Mouse (Mus musculus) hindbrain, embryonic 11.5 days (tissue): ENCODE results near the gene Gm20388. TPM values are rescaled to one million over a fixed set of nuclear protein-coding genes. Genes with fewer than 3 reads are reported as not detected.

Source experiments
- ATAC-seq: fragments of 200-750 bp; cut with Nextera tagmentation; 2 replicates; pipeline ENCODE4 v1.8.0; 2017; ENCODE audit warnings: mild to moderate bottlenecking, moderate TSS enrichment, moderate library complexity; ENCODE audit not compliant: low FRiP score
- DNase-seq: peaks from one replicate; pipeline ENCODE4 v3.0.0-alpha.2; 2015; ENCODE audit warnings: low spot score
- H3K27ac ChIP-seq: fragments of 300-500 bp; sonication (generic); 2 replicates; pipeline ENCODE4 v1.5.1; 2014; ENCODE audit warnings: mild to moderate bottlenecking, low read depth, low read length
- H3K27me3 ChIP-seq: fragments of 300-500 bp; sonication (generic); 2 replicates; pipeline ENCODE4 v1.6.1; 2014; ENCODE audit warnings: mild to moderate bottlenecking, low read length, moderate library complexity, mixed read lengths; ENCODE audit not compliant: control insufficient read depth, insufficient read depth
- H3K36me3 ChIP-seq: fragments of 300-500 bp; sonication (generic); 2 replicates; pipeline ENCODE4 v1.6.1; 2014; ENCODE audit warnings: mild to moderate bottlenecking, low read length, moderate library complexity, mixed read lengths; ENCODE audit not compliant: control insufficient read depth, insufficient read depth
- H3K4me1 ChIP-seq: fragments of 300-500 bp; sonication (generic); replicated peaks from 2 replicates; pipeline ENCODE4 v1.6.1; 2014; ENCODE audit warnings: low read length, mixed read lengths; ENCODE audit not compliant: control insufficient read depth, insufficient read depth
- H3K4me2 ChIP-seq: fragments of 300-500 bp; sonication (generic); replicated peaks from 2 replicates; pipeline ENCODE4 v1.6.1; 2014; ENCODE audit warnings: mild to moderate bottlenecking, low read depth, low read length
- H3K4me3 ChIP-seq: fragments of 300-500 bp; sonication (generic); 2 replicates; pipeline ENCODE4 v1.5.1; 2014; ENCODE audit warnings: low read depth, low read length
- H3K9ac ChIP-seq: fragments of 300-500 bp; sonication (generic); 2 replicates; pipeline ENCODE4 v1.6.1; 2014; ENCODE audit warnings: low read depth, low read length
- H3K9me3 ChIP-seq: fragments of 300-500 bp; sonication (generic); 2 replicates; pipeline ENCODE4 v1.6.1; 2016; ENCODE audit warnings: low read length; ENCODE audit not compliant: control insufficient read depth
- WGBS: fragments of 180-500 bp; shearing (Covaris S2); extraction: QIAGEN DNeasy Blood & Tissue Kit; methylation state at CpG from one replicate; pipeline ENCODE4 v1.1.7; 2014; 5-methylcytosine and 5-hydroxymethylcytosine counted together
- polyA plus RNA-seq: library from polyadenylated mRNA; unstranded; fragments of >200 nt; fragmentation: Nextera tagmentation; extraction: Ambion mirVana; gene quantifications from 2 replicates; pipeline ENCODE4 v1.2.1, GENCODE M21; 2014

Gm20388 gene
- polyA plus RNA-seq, 1 experiment from 2014 or later: 11.8 TPM

DNA sequence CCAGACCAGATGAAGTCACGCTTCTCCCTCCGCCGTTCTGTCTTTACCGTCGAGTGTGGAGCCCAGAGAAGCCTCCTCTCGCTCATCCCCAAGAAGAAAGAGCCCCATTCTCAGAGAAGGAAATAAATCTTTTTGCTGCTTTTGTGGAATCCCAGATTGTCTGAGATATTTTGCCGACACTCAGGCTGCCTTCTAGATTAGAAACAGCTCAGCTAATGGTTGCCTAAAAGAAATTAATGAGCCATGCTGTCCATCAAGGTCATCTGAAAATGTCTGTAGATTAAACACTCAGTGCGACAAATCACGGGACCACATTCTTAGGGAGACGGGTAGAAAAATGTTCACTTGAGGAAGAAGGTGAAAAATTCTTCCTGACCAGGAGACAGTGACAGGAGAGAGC, 1481.8 kb downstream of the Gm20388 start:
- Histone ChIP-seq H3K27me3 (peaks cover 24% of the 10 kb centered on the region), H3K9me3 (no peaks in the 10 kb centered on the region), H3K27ac (no peak overlapping the region), H3K36me3 (no peaks in the 10 kb centered on the region), H3K4me1 (no peaks in the 10 kb centered on the region), H3K4me2 (no peak overlapping the region), H3K9ac (no peak overlapping the region), H3K4me3 (no peak overlapping the region)
- no peak for DNase-seq
- 36% methylated on average over 10 of the region's 10 CpGs for WGBS
- no peak for ATAC-seq

DNA sequence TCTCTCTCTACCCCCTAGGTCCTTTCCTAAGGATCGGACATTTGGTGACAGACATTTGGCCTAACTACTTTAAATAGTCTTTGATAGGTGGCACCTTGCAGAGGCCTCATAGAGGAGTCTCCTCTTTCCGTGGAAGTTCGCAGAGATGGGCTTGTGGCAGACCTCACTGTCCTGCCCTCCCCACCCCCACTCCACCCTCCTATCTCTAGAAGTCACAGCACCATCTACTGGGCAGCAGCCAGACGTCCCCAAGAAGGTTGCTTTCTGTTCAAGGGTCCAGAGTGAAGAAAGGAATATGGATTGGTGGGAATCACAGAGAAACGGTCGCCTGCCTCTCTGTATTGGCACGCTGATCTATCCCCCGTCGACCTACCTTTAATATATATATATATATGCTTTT, 1482.5 kb downstream of the Gm20388 start:
- no peak overlapping the region for H3K9ac ChIP-seq
- no peak overlapping the region for H3K27ac ChIP-seq
- 21% methylated on average over 9 of the region's 9 CpGs for WGBS
- no peaks in the 10 kb centered on the region for H3K36me3 ChIP-seq
- H3K4me3 ChIP-seq: no peak overlapping the region
- ATAC-seq: no peak
- H3K4me2 ChIP-seq: no peak overlapping the region
- no peaks in the 10 kb centered on the region for H3K9me3 ChIP-seq
- H3K4me1 ChIP-seq: no peaks in the 10 kb centered on the region
- peak; percentile 73 for DNase-seq
- H3K27me3 ChIP-seq: peaks cover 24% of the 10 kb centered on the region

DNA sequence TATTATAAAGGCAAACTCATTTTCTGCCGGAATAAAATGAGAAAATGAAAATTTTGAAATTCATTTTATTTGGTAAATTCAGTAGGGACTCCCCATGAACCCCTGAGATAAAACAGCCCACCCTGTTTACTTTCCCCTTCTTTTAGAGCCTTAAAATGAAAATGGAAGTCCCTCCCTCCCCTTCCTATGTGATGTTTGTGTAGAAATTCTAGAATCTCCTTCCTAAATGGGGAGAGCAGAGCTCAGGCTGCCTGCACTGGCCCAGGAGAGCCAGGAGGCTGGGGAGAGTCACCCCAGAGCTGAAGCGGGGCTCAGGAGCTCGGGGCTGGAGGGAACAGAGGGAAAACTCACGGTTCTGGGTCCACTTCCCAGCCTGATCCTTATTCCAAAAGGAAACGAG, 1484.0 kb downstream of the Gm20388 start:
- H3K4me2 ChIP-seq: no peak overlapping the region
- H3K4me1 ChIP-seq: no peaks in the 10 kb centered on the region
- no peaks in the 10 kb centered on the region for H3K9me3 ChIP-seq
- H3K36me3 ChIP-seq: no peaks in the 10 kb centered on the region
- H3K9ac ChIP-seq: no peak overlapping the region
- 60% methylated on average over 5 of the region's 5 CpGs for WGBS
- peaks cover 24% of the 10 kb centered on the region for H3K27me3 ChIP-seq
- no peak overlapping the region for H3K27ac ChIP-seq
- no peak overlapping the region for H3K4me3 ChIP-seq
- DNase-seq: no peak
- ATAC-seq: no peak

- Histone ChIP-seq H3K4me2 (no peak overlapping the region), H3K4me1 (no peaks in the 10 kb centered on the region), H3K4me3 (no peak overlapping the region), H3K9me3 (no peaks in the 10 kb centered on the region), H3K27ac (no peak overlapping the region), H3K27me3 (peaks cover 20% of the 10 kb centered on the region), H3K36me3 (no peaks in the 10 kb centered on the region), H3K9ac (no peak overlapping the region)
- ATAC-seq (no peak), DNase-seq (no peak)
- 54% methylated on average over 11 of the region's 11 CpGs for WGBS
Measured at GRCm38 (mm10) chr8:121395316-121395715, 1484.7 kb downstream of the Gm20388 start.

DNA sequence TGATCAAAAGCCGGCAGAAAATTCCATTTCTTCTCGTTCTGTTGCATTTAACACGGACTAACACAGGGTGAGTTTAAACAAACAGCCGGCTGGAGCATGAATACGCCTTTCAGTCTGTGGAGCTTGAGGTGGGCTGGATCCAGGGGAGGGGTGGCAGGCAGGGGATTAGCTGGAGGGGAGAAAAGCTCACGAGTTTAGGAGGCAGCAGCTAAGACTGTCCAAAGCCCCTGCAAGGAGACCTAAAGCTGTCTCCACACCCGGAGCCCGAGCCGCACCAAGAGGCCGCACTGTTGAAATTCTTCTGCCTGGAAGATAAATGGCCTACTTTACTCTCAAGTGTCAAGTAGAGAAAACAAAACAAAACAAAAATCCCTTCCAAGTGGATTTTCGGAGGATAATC, 1485.5 kb downstream of the Gm20388 start:
- no peaks in the 10 kb centered on the region for H3K36me3 ChIP-seq
- no peaks in the 10 kb centered on the region for H3K4me1 ChIP-seq
- H3K4me3 ChIP-seq: no peak overlapping the region
- ATAC-seq (no peak), DNase-seq (no peak)
- H3K27ac ChIP-seq: no peak overlapping the region
- no peak overlapping the region for H3K9ac ChIP-seq
- H3K4me2 ChIP-seq: no peak overlapping the region
- no peaks in the 10 kb centered on the region for H3K9me3 ChIP-seq
- WGBS: 38% methylated on average over 11 of the region's 11 CpGs
- H3K27me3 ChIP-seq: peaks cover 13% of the 10 kb centered on the region

- Histone ChIP-seq H3K4me2 (no peak overlapping the region), H3K4me1 (no peaks in the 10 kb centered on the region), H3K27ac (no peak overlapping the region), H3K4me3 (no peak overlapping the region), H3K9me3 (no peaks in the 10 kb centered on the region), H3K9ac (no peak overlapping the region), H3K27me3 (peaks cover 7% of the 10 kb centered on the region; the same call in 1 of the 2 replicates), H3K36me3 (no peaks in the 10 kb centered on the region)
- no peak for DNase-seq
- ATAC-seq: no peak
- WGBS: 56% methylated on average over 10 of the region's 10 CpGs
Measured at GRCm38 (mm10) chr8:121397201-121397698, 1486.6 kb downstream of the Gm20388 start.

DNA sequence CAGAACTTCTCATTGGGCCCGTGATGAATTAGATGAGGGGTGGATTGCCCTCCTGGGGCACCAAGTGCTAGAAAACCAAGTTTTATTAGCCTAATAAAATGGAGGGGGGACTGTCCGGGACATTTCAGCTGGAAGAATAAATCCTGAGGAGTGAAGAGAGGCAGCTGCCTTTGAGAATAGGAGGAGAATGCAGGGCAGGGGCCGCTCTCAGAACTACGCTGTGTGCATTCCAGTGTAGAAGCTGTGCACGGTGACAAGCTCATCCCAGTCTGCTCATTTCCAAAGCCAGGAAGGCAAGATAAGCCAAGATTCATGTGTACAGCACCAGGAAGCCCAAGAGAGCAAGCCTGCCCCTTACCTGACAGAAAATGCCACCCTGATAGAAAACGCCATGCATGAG, 1487.4 kb downstream of the Gm20388 start:
- peaks cover under 1% of the 10 kb centered on the region; the same call in 1 of the 2 replicates for H3K27me3 ChIP-seq
- H3K4me1 ChIP-seq: no peaks in the 10 kb centered on the region
- DNase-seq: no peak
- no peak overlapping the region for H3K4me2 ChIP-seq
- no peak overlapping the region for H3K27ac ChIP-seq
- no peak overlapping the region for H3K4me3 ChIP-seq
- no peaks in the 10 kb centered on the region for H3K36me3 ChIP-seq
- no peak overlapping the region for H3K9ac ChIP-seq
- whole genome bisulfite sequencing: 75% methylated on average over 6 of the region's 6 CpGs
- no peaks in the 10 kb centered on the region for H3K9me3 ChIP-seq
- ATAC-seq: no peak

DNA sequence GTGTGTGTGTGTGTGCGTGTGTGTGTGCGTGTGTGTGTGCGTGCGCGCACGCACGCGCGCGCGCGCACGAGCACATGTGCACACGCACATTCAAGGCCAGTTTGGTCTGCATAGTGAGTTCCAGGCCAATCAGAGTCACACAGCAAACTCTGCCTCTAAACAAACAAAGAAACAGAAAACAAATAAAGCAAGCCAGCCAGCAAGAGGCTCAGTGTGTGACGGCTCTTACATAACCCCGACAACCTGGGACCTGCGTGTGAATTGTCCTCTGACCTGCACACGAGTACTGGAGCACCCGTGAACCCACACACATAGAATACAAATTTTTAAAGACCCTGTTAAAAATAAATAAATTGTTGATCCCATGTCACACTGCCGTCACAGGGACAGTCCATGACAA, 1488.1 kb downstream of the Gm20388 start:
- Histone ChIP-seq H3K27me3 (no peaks in the 10 kb centered on the region), H3K4me2 (no peak overlapping the region)
- 88% methylated on average over 20 of the region's 20 CpGs for WGBS

DNA sequence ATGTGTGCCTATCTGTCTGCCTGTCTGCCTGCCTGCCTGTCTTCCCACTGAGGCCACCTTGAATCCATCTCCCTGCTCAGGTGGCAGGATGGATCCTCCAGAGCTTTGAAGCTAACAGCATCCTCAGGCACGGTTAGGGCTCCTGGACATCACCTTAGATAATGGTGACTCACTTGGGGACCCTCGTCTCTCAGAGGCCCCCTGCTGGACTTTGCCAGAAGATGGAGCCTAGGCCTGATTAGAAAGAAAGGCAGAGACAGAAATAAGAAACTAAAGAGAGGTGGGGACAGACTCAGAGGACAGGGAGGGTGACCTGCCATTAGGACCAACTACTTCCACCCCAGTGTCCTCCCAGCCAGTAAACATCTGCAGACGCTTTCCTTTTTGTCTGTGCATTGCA, 1488.5 kb downstream of the Gm20388 start:
- Histone ChIP-seq H3K9ac (no peak overlapping the region), H3K27ac (no peak overlapping the region), H3K27me3 (no peaks in the 10 kb centered on the region), H3K4me2 (no peak overlapping the region), H3K36me3 (no peaks in the 10 kb centered on the region), H3K9me3 (no peaks in the 10 kb centered on the region), H3K4me3 (no peak overlapping the region), H3K4me1 (no peaks in the 10 kb centered on the region)
- DNase-seq: no peak
- 55% methylated on average over 3 of the region's 3 CpGs for WGBS
- ATAC-seq: no peak

More for the DNA sequence above, 1488.1 kb downstream of the Gm20388 start:
- DNase-seq (no peak), ATAC-seq (no peak)
- Histone ChIP-seq H3K9me3 (no peaks in the 10 kb centered on the region), H3K9ac (no peak overlapping the region), H3K4me1 (no peaks in the 10 kb centered on the region), H3K4me3 (no peak overlapping the region), H3K27ac (no peak overlapping the region), H3K36me3 (no peaks in the 10 kb centered on the region)
